Mouse (Mus musculus) thymus, adult 18-20 months (tissue): ENCODE data around the gene Zfp365.

ENCODE experiments used
- DNase-seq, 2 experiments: peaks; one replicate each; pipeline ENCODE4 v3.0.0; 2022; ENCODE audit warnings: mixed read lengths in 2 of 2

Gene Zfp365

GRCm38 (mm10) chr10:67839156-67839555 is 73.3 kb downstream of the Zfp365 start:
- DNase-seq, result no peak

- DNase-seq, result no peak
Measured at GRCm38 (mm10) chr10:67836426-67836825, 76.0 kb downstream of the Zfp365 start.
